Mouse (Mus musculus) midbrain, embryonic 12.5 days (tissue): ENCODE data around the gene Fam47e. TPM values are rescaled to one million over a fixed set of nuclear protein-coding genes. Genes with fewer than 3 reads are reported as not detected.
"Not testable (repeated sequence)": the region's sequence is repeated elsewhere in the genome, so short reads cannot be mapped to it uniquely, and the experiment has no call there.

Source experiments
- ATAC-seq: fragments of 200-750 bp; cut with Nextera tagmentation; 2 replicates; pipeline ENCODE4 v1.8.0; 2017; ENCODE audit warnings: low read depth, moderate TSS enrichment, moderate library complexity; ENCODE audit not compliant: low FRiP score
- H3K27ac ChIP-seq: fragments of 300-500 bp; sonication (generic); replicated peaks from 2 replicates; pipeline ENCODE4 v1.5.1; 2016; ENCODE audit warnings: mild to moderate bottlenecking
- H3K27me3 ChIP-seq: fragments of 300-500 bp; sonication (generic); 2 replicates; pipeline ENCODE4 v1.6.1; 2016; ENCODE audit warnings: mild to moderate bottlenecking
- H3K36me3 ChIP-seq: fragments of 300-500 bp; sonication (generic); 2 replicates; pipeline ENCODE4 v1.6.1; 2016
- H3K4me1 ChIP-seq: fragments of 300-500 bp; sonication (generic); 2 replicates; pipeline ENCODE4 v1.6.1; 2016
- H3K4me2 ChIP-seq: fragments of 300-500 bp; sonication (generic); replicated peaks from 2 replicates; pipeline ENCODE4 v1.6.1; 2016; ENCODE audit warnings: mild to moderate bottlenecking, moderate library complexity
- H3K4me3 ChIP-seq: fragments of 300-500 bp; sonication (generic); 2 replicates; pipeline ENCODE4 v1.5.1; 2016; ENCODE audit warnings: mild to moderate bottlenecking
- H3K9ac ChIP-seq: fragments of 300-500 bp; sonication (generic); replicated peaks from 2 replicates; pipeline ENCODE4 v1.6.1; 2016; ENCODE audit warnings: mild to moderate bottlenecking, moderate library complexity
- H3K9me3 ChIP-seq: fragments of 300-500 bp; sonication (generic); 2 replicates; pipeline ENCODE4 v1.6.1; 2016; ENCODE audit warnings: mild to moderate bottlenecking
- WGBS: fragments of 180-500 bp; shearing (Covaris S2); methylation state at CpG from one replicate; pipeline ENCODE4 v1.1.7; 2016; 5-methylcytosine and 5-hydroxymethylcytosine counted together
- polyA plus RNA-seq: library from polyadenylated mRNA; unstranded; fragments of >200 nt; fragmentation: Nextera tagmentation; extraction: Ambion mirVana; gene quantifications from 2 replicates; pipeline ENCODE4 v1.2.1, GENCODE M21; 2016

Gene Fam47e
- not detected in 2 replicates for polyA plus RNA-seq

- no peak for ATAC-seq
- H3K4me3 ChIP-seq, result no peak within 1 kb of the TSS
- H3K4me1 ChIP-seq, result no peaks in the 10 kb centered on the region
- H3K36me3 ChIP-seq, result no peaks in the 10 kb centered on the region
- WGBS, result 77% methylated on average over 16 of the region's 16 CpGs
- no peak within 1 kb of the TSS for H3K9ac ChIP-seq
- no peaks in the 10 kb centered on the region for H3K27me3 ChIP-seq
- H3K4me2 ChIP-seq, result no peak within 1 kb of the TSS
- no peaks in the 10 kb centered on the region for H3K9me3 ChIP-seq
- H3K27ac ChIP-seq, result no peak within 1 kb of the TSS
These were observed at the start of gene Fam47e for GRCm38 (mm10) chr5:92554891-92555511. Gene Fam47e (plus strand): TSS chr5:92555069.

- peak overlapping the region; percentile 90 for H3K4me3 ChIP-seq
- ATAC-seq, result peak; percentile 97
- peak overlapping the region; percentile 71 for H3K4me2 ChIP-seq
- WGBS, result under 1% methylated on average over 47 of the region's 48 CpGs
- peaks cover 24% of the 10 kb centered on the region for H3K4me1 ChIP-seq
- H3K36me3 ChIP-seq, result no peaks in the 10 kb centered on the region
- H3K27ac ChIP-seq, result peak overlapping the region; percentile 99
- H3K9me3 ChIP-seq, result no peaks in the 10 kb centered on the region
- H3K9ac ChIP-seq, result peak overlapping the region; percentile 96
- no peaks in the 10 kb centered on the region for H3K27me3 ChIP-seq
These were observed 49.4 kb upstream of the Fam47e start for GRCm38 (mm10) chr5:92505402-92505865.

GRCm38 (mm10) chr5:92506301-92506729 is 48.6 kb upstream of the Fam47e start:
- 38% methylated on average over 4 of the region's 4 CpGs for WGBS
- Histone ChIP-seq H3K4me1 (peaks cover 24% of the 10 kb centered on the region), H3K27me3 (no peaks in the 10 kb centered on the region), H3K4me2 (peak overlapping the region; percentile 71), H3K36me3 (no peaks in the 10 kb centered on the region), H3K4me3 (peak overlapping the region; percentile 90), H3K9me3 (no peaks in the 10 kb centered on the region), H3K27ac (no peak overlapping the region), H3K9ac (peak overlapping the region; percentile 96; the same call in 1 of the 2 replicates)
- no peak for ATAC-seq

GRCm38 (mm10) chr5:92506733-92507132 is 48.1 kb upstream of the Fam47e start, which contains the start of gene Scarb2:
Gene Scarb2 (minus strand): TSS chr5:92506833.
- Histone ChIP-seq H3K36me3 (no peaks in the 10 kb centered on the region), H3K4me2 (peak within 1 kb of the TSS; percentile 71), H3K4me3 (peak within 1 kb of the TSS; percentile 90), H3K9me3 (no peaks in the 10 kb centered on the region), H3K4me1 (peaks cover 24% of the 10 kb centered on the region), H3K27ac (peak within 1 kb of the TSS; percentile 99), H3K27me3 (no peaks in the 10 kb centered on the region), H3K9ac (peak within 1 kb of the TSS; percentile 96; the same call in 1 of the 2 replicates)
- no peak for ATAC-seq

- Histone ChIP-seq H3K9me3 (no peaks in the 10 kb centered on the region), H3K9ac (no peak overlapping the region), H3K27ac (no peak overlapping the region), H3K4me2 (no peak overlapping the region), H3K4me3 (no peak overlapping the region), H3K4me1 (peaks cover 13% of the 10 kb centered on the region), H3K36me3 (no peaks in the 10 kb centered on the region), H3K27me3 (no peaks in the 10 kb centered on the region)
- ATAC-seq, result no peak
- 92% methylated on average over 5 of the region's 5 CpGs for whole genome bisulfite sequencing
These were observed 46.0 kb upstream of the Fam47e start for GRCm38 (mm10) chr5:92508853-92509252.

- Histone ChIP-seq H3K4me3 (no peak overlapping the region), H3K27me3 (no peaks in the 10 kb centered on the region), H3K4me1 (peaks cover 2% of the 10 kb centered on the region; the same call in 1 of the 2 replicates), H3K9ac (no peak overlapping the region), H3K4me2 (no peak overlapping the region), H3K36me3 (no peaks in the 10 kb centered on the region), H3K9me3 (no peaks in the 10 kb centered on the region), H3K27ac (no peak overlapping the region)
- ATAC-seq, result no peak
These were observed 43.6 kb upstream of the Fam47e start for GRCm38 (mm10) chr5:92511256-92511655.

- no peaks in the 10 kb centered on the region for H3K4me1 ChIP-seq
- H3K9ac ChIP-seq, result no peak overlapping the region
- no peak for ATAC-seq
- H3K27ac ChIP-seq, result no peak overlapping the region
- H3K36me3 ChIP-seq, result no peaks in the 10 kb centered on the region
- no peaks in the 10 kb centered on the region for H3K9me3 ChIP-seq
- WGBS, result 85% methylated on average over 5 of the region's 5 CpGs
- no peak overlapping the region for H3K4me3 ChIP-seq
- H3K4me2 ChIP-seq, result no peak overlapping the region
- H3K27me3 ChIP-seq, result no peaks in the 10 kb centered on the region
These were observed 42.8 kb upstream of the Fam47e start for GRCm38 (mm10) chr5:92512066-92512465.

GRCm38 (mm10) chr5:92521131-92521530 is 33.7 kb upstream of the Fam47e start:
- not testable (repeated sequence) for H3K36me3 ChIP-seq, H3K4me1 ChIP-seq, H3K4me2 ChIP-seq, H3K9ac ChIP-seq, H3K27ac ChIP-seq, ATAC-seq, H3K4me3 ChIP-seq, H3K9me3 ChIP-seq, H3K27me3 ChIP-seq
- WGBS, result 90% methylated on average over 2 of the region's 2 CpGs

GRCm38 (mm10) chr5:92524821-92525258 is 30.0 kb upstream of the Fam47e start:
- no peaks in the 10 kb centered on the region for H3K27me3 ChIP-seq
- no peaks in the 10 kb centered on the region for H3K36me3 ChIP-seq
- H3K4me2 ChIP-seq, result no peak overlapping the region
- no peak for ATAC-seq
- H3K9ac ChIP-seq, result no peak overlapping the region
- no peaks in the 10 kb centered on the region for H3K4me1 ChIP-seq
- H3K27ac ChIP-seq, result no peak overlapping the region
- no peak overlapping the region for H3K4me3 ChIP-seq
- WGBS, result 80% methylated on average over 6 of the region's 6 CpGs
- H3K9me3 ChIP-seq, result no peaks in the 10 kb centered on the region

- H3K9me3 ChIP-seq, result no peaks in the 10 kb centered on the region
- no peaks in the 10 kb centered on the region for H3K4me1 ChIP-seq
- H3K4me3 ChIP-seq, result no peak overlapping the region
- H3K27me3 ChIP-seq, result no peaks in the 10 kb centered on the region
- H3K4me2 ChIP-seq, result no peak overlapping the region
- ATAC-seq, result no peak
- H3K9ac ChIP-seq, result no peak overlapping the region
- no peaks in the 10 kb centered on the region for H3K36me3 ChIP-seq
- WGBS, result 85% methylated on average over 4 of the region's 4 CpGs
- no peak overlapping the region for H3K27ac ChIP-seq
These were observed 15.2 kb upstream of the Fam47e start for GRCm38 (mm10) chr5:92539698-92540097.

GRCm38 (mm10) chr5:92552611-92553010 is 2.3 kb upstream of the Fam47e start:
- Histone ChIP-seq H3K27me3 (no peaks in the 10 kb centered on the region), H3K4me3 (no peak overlapping the region), H3K27ac (no peak overlapping the region), H3K4me1 (no peaks in the 10 kb centered on the region), H3K9ac (no peak overlapping the region), H3K9me3 (no peaks in the 10 kb centered on the region), H3K36me3 (no peaks in the 10 kb centered on the region), H3K4me2 (no peak overlapping the region)
- no peak for ATAC-seq
- WGBS, result 89% methylated on average over 2 of the region's 2 CpGs

- no peak for ATAC-seq
- WGBS, result 59% methylated on average over 3 of the region's 3 CpGs
- Histone ChIP-seq H3K9ac (no peak overlapping the region), H3K36me3 (no peaks in the 10 kb centered on the region), H3K27me3 (no peaks in the 10 kb centered on the region), H3K9me3 (no peaks in the 10 kb centered on the region), H3K4me2 (no peak overlapping the region), H3K4me3 (no peak overlapping the region), H3K4me1 (no peaks in the 10 kb centered on the region), H3K27ac (no peak overlapping the region)
These were observed 930 bp upstream of the Fam47e start for GRCm38 (mm10) chr5:92553939-92554338.

GRCm38 (mm10) chr5:92554443-92554842 is 426 bp upstream of the Fam47e start:
- Histone ChIP-seq H3K36me3 (no peaks in the 10 kb centered on the region), H3K9ac (no peak overlapping the region), H3K4me3 (no peak overlapping the region), H3K27ac (no peak overlapping the region), H3K9me3 (no peaks in the 10 kb centered on the region), H3K27me3 (no peaks in the 10 kb centered on the region), H3K4me2 (no peak overlapping the region), H3K4me1 (no peaks in the 10 kb centered on the region)
- 89% methylated on average over 4 of the region's 4 CpGs for WGBS
- no peak for ATAC-seq
